Mouse (Mus musculus) lung, postnatal 0 days (tissue): Measurements from ENCODE around the gene Apbb1.

Source experiments
- CTCF ChIP-seq: IDR thresholded peaks from 2 replicates; pipeline ENCODE4 v1.5.1; 2016; ENCODE audit warnings: antibody characterized with exemption, mild to moderate bottlenecking
- EP300 ChIP-seq: IDR thresholded peaks from 2 replicates; pipeline ENCODE4 v1.6.1; 2016; ENCODE audit warnings: antibody characterized with exemption, mild to moderate bottlenecking, control low read depth

DNA sequence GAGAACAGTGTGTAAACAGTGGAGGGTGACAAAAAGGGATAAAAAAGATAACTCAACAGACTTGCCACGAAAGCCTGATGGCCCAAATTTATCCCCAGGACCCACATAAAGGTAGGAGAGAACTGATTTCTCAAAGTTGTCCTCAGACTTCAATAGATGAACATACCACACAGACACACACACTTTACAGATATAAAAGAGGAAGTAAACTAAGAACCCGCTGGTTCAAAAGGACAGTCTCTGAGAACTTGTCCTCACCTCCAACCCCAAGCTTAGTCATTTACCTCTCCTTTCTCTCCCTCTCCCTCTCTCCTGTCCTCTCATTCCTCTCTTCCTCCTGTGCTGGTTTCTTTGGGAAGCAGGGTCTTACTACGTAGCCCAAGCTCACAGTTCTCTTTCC, 19.1 kb downstream of the Apbb1 start:
- TF ChIP-seq CTCF (no peak), EP300 (no peak)
